Mouse (Mus musculus): ENCODE data around the gene Rasgef1b. TPM values are rescaled to one million over a fixed set of nuclear protein-coding genes. Genes with fewer than 3 reads are reported as not detected.

Rasgef1b gene
- polyA plus RNA-seq, 1 experiment from 2014 or later: 33.1 TPM

- WGBS: 26% methylated on average over 5 of the region's 5 CpGs
- Histone ChIP-seq H3K27me3 (no peaks in the 10 kb centered on the region), H3K9ac (no peak overlapping the region), H3K4me2 (no peak overlapping the region), H3K9me3 (replicated peaks) (no peaks in the 10 kb centered on the region), H3K27ac (peak overlapping the region; percentile 65), H3K4me3 (no peak overlapping the region), H3K36me3 (no peaks in the 10 kb centered on the region), H3K4me1 (replicated peaks) (peaks cover 4% of the 10 kb centered on the region)
- peak; percentile 70 for ATAC-seq (replicated peaks; ENCODE audit: insufficient number of reproducible peaks, insufficient read depth, low FRiP score, low read depth)
Measured at GRCm38 (mm10) chr5:99354640-99355132, 374.2 kb downstream of the Rasgef1b start.

- Histone ChIP-seq H3K36me3 (no peaks in the 10 kb centered on the region), H3K4me2 (no peak overlapping the region), H3K27me3 (no peaks in the 10 kb centered on the region), H3K4me3 (no peak overlapping the region), H3K9ac (no peak overlapping the region), H3K27ac (no peak overlapping the region), H3K4me1 (replicated peaks) (peaks cover 14% of the 10 kb centered on the region), H3K9me3 (replicated peaks) (no peaks in the 10 kb centered on the region)
- 70% methylated on average over 4 of the region's 4 CpGs for WGBS
- no peak for ATAC-seq (replicated peaks; ENCODE audit: insufficient number of reproducible peaks, insufficient read depth, low FRiP score, low read depth)
Measured at GRCm38 (mm10) chr5:99350030-99350429, 378.8 kb downstream of the Rasgef1b start.

- WGBS: 60% methylated on average over 8 of the region's 8 CpGs
- no peaks in the 10 kb centered on the region for H3K36me3 ChIP-seq
- no peak overlapping the region for H3K4me3 ChIP-seq
- no peak for ATAC-seq (replicated peaks; ENCODE audit: insufficient number of reproducible peaks, insufficient read depth, low FRiP score, low read depth)
- no peaks in the 10 kb centered on the region for H3K9me3 ChIP-seq (replicated peaks)
- peaks cover 11% of the 10 kb centered on the region for H3K4me1 ChIP-seq (replicated peaks)
- no peaks in the 10 kb centered on the region for H3K27me3 ChIP-seq
- H3K9ac ChIP-seq: no peak overlapping the region
- no peak overlapping the region for H3K4me2 ChIP-seq
- 0 out of 2 replicates have a peak overlapping the region, but pooled peaks have one; percentile 4 for H3K27ac ChIP-seq
Measured at GRCm38 (mm10) chr5:99348257-99348849, 380.5 kb downstream of the Rasgef1b start.

GRCm38 (mm10) chr5:99342527-99342926 is 386.3 kb downstream of the Rasgef1b start:
- Histone ChIP-seq H3K36me3 (no peaks in the 10 kb centered on the region), H3K9ac (no peak overlapping the region), H3K27ac (no peak overlapping the region), H3K9me3 (replicated peaks) (no peaks in the 10 kb centered on the region), H3K4me1 (replicated peaks) (peaks cover 12% of the 10 kb centered on the region), H3K4me3 (no peak overlapping the region), H3K27me3 (no peaks in the 10 kb centered on the region), H3K4me2 (no peak overlapping the region)
- no peak for ATAC-seq (replicated peaks; ENCODE audit: insufficient number of reproducible peaks, insufficient read depth, low FRiP score, low read depth)
- 96% methylated on average over 10 of the region's 10 CpGs for WGBS

- H3K4me3 ChIP-seq: peak overlapping the region; percentile 42
- 48% methylated on average over 8 of the region's 8 CpGs for WGBS
- no peaks in the 10 kb centered on the region for H3K27me3 ChIP-seq
- H3K9me3 ChIP-seq (replicated peaks): no peaks in the 10 kb centered on the region
- peak overlapping the region; percentile 84 for H3K27ac ChIP-seq
- peak overlapping the region; percentile 64 for H3K4me2 ChIP-seq
- ATAC-seq (replicated peaks; ENCODE audit: insufficient number of reproducible peaks, insufficient read depth, low FRiP score, low read depth): peak; percentile 57
- peak overlapping the region; percentile 29 for H3K9ac ChIP-seq
- H3K36me3 ChIP-seq: no peaks in the 10 kb centered on the region
- H3K4me1 ChIP-seq (replicated peaks): peaks cover 12% of the 10 kb centered on the region
Measured at GRCm38 (mm10) chr5:99340311-99340989, 388.4 kb downstream of the Rasgef1b start.

- 9% methylated on average over 15 of the region's 15 CpGs for WGBS
- peak; percentile 91 for ATAC-seq (replicated peaks; ENCODE audit: insufficient number of reproducible peaks, insufficient read depth, low FRiP score, low read depth)
- Histone ChIP-seq H3K36me3 (no peaks in the 10 kb centered on the region), H3K27me3 (no peaks in the 10 kb centered on the region), H3K4me3 (peak overlapping the region; percentile 42), H3K4me1 (replicated peaks) (peaks cover 12% of the 10 kb centered on the region), H3K9me3 (replicated peaks) (no peaks in the 10 kb centered on the region), H3K4me2 (peak overlapping the region; percentile 64), H3K9ac (peak overlapping the region; percentile 29), H3K27ac (peak overlapping the region; percentile 84)
Measured at GRCm38 (mm10) chr5:99339790-99340189, 389.1 kb downstream of the Rasgef1b start.

- H3K36me3 ChIP-seq: no peaks in the 10 kb centered on the region
- H3K27me3 ChIP-seq: no peaks in the 10 kb centered on the region
- no peak overlapping the region for H3K4me2 ChIP-seq
- ATAC-seq (replicated peaks; ENCODE audit: insufficient number of reproducible peaks, insufficient read depth, low FRiP score, low read depth): no peak
- 92% methylated on average over 6 of the region's 6 CpGs for WGBS
- no peak overlapping the region for H3K4me3 ChIP-seq
- no peak overlapping the region for H3K9ac ChIP-seq
- H3K9me3 ChIP-seq (replicated peaks): no peaks in the 10 kb centered on the region
- H3K4me1 ChIP-seq (replicated peaks): peaks cover 12% of the 10 kb centered on the region
- H3K27ac ChIP-seq: peak overlapping the region; percentile 84; the same call in 1 of the 2 replicates
Measured at GRCm38 (mm10) chr5:99338826-99339225, 390.0 kb downstream of the Rasgef1b start.

GRCm38 (mm10) chr5:99336427-99336826 is 392.4 kb downstream of the Rasgef1b start:
- peaks cover 12% of the 10 kb centered on the region for H3K4me1 ChIP-seq (replicated peaks)
- H3K9me3 ChIP-seq (replicated peaks): no peaks in the 10 kb centered on the region
- H3K27me3 ChIP-seq: no peaks in the 10 kb centered on the region
- H3K4me3 ChIP-seq: no peak overlapping the region
- 57% methylated on average over 11 of the region's 11 CpGs for WGBS
- 0 out of 2 replicates have a peak overlapping the region, but pooled peaks have one; percentile 2 for H3K4me2 ChIP-seq
- no peak overlapping the region for H3K27ac ChIP-seq
- H3K36me3 ChIP-seq: no peaks in the 10 kb centered on the region
- H3K9ac ChIP-seq: no peak overlapping the region
- ATAC-seq (replicated peaks; ENCODE audit: insufficient number of reproducible peaks, insufficient read depth, low FRiP score, low read depth): no peak

- Histone ChIP-seq H3K27ac (no peak overlapping the region), H3K9ac (no peak overlapping the region)
- WGBS: 80% methylated on average over 5 of the region's 5 CpGs
Measured at GRCm38 (mm10) chr5:99334017-99334416, 394.8 kb downstream of the Rasgef1b start.

GRCm38 (mm10) chr5:99332021-99332420 is 396.8 kb downstream of the Rasgef1b start:
- H3K9ac ChIP-seq: no peak overlapping the region
- no peaks in the 10 kb centered on the region for H3K36me3 ChIP-seq
- WGBS: 87% methylated on average over 2 of the region's 2 CpGs
- no peak overlapping the region for H3K27ac ChIP-seq
- no peak for ATAC-seq (replicated peaks; ENCODE audit: insufficient number of reproducible peaks, insufficient read depth, low FRiP score, low read depth)
- no peak overlapping the region for H3K4me2 ChIP-seq
- H3K4me3 ChIP-seq: no peak overlapping the region
- H3K4me1 ChIP-seq (replicated peaks): no peaks in the 10 kb centered on the region
- no peaks in the 10 kb centered on the region for H3K9me3 ChIP-seq (replicated peaks)
- no peaks in the 10 kb centered on the region for H3K27me3 ChIP-seq

More at GRCm38 (mm10) chr5:99334017-99334416, 394.8 kb downstream of the Rasgef1b start:
- Histone ChIP-seq H3K27me3 (no peaks in the 10 kb centered on the region), H3K4me2 (no peak overlapping the region), H3K4me3 (no peak overlapping the region), H3K4me1 (replicated peaks) (no peaks in the 10 kb centered on the region), H3K36me3 (no peaks in the 10 kb centered on the region), H3K9me3 (replicated peaks) (no peaks in the 10 kb centered on the region)
- ATAC-seq (replicated peaks; ENCODE audit: insufficient number of reproducible peaks, insufficient read depth, low FRiP score, low read depth): no peak

GRCm38 (mm10) chr5:99329065-99329464 is 399.8 kb downstream of the Rasgef1b start:
- H3K4me1 ChIP-seq (replicated peaks): no peaks in the 10 kb centered on the region
- no peaks in the 10 kb centered on the region for H3K9me3 ChIP-seq (replicated peaks)
- H3K9ac ChIP-seq: no peak overlapping the region
- no peaks in the 10 kb centered on the region for H3K27me3 ChIP-seq
- H3K36me3 ChIP-seq: no peaks in the 10 kb centered on the region
- H3K4me2 ChIP-seq: no peak overlapping the region
- no peak overlapping the region for H3K4me3 ChIP-seq
- H3K27ac ChIP-seq: no peak overlapping the region
- ATAC-seq (replicated peaks; ENCODE audit: insufficient number of reproducible peaks, insufficient read depth, low FRiP score, low read depth): no peak
- 69% methylated on average over 6 of the region's 6 CpGs for WGBS
